Mouse (Mus musculus) hindbrain, embryonic 15.5 days (tissue): ENCODE data around the gene Tsc22d4. TPM values are rescaled to one million over a fixed set of nuclear protein-coding genes. Genes with fewer than 3 reads are reported as not detected.
"Not testable (repeated sequence)": the region's sequence is repeated elsewhere in the genome, so short reads cannot be mapped to it uniquely, and the experiment has no call there.

ENCODE experiments used
- ATAC-seq: fragments of 200-750 bp; cut with Nextera tagmentation; 2 replicates; pipeline ENCODE4 v1.8.0; 2017; ENCODE audit warnings: low read depth, moderate number of reproducible peaks, moderate TSS enrichment; ENCODE audit not compliant: low FRiP score
- H3K27ac ChIP-seq: fragments of 300-500 bp; sonication (generic); replicated peaks from 2 replicates; pipeline ENCODE4 v1.5.1; 2015; ENCODE audit warnings: mild to moderate bottlenecking, inconsistent platforms
- H3K27me3 ChIP-seq: fragments of 300-500 bp; sonication (generic); 2 replicates; pipeline ENCODE4 v1.6.1; 2015; ENCODE audit warnings: control low read depth, inconsistent platforms
- H3K36me3 ChIP-seq: fragments of 300-500 bp; sonication (generic); 2 replicates; pipeline ENCODE4 v1.6.1; 2015; ENCODE audit warnings: control low read depth, inconsistent platforms
- H3K4me1 ChIP-seq: fragments of 300-500 bp; sonication (generic); replicated peaks from 2 replicates; pipeline ENCODE4 v1.6.1; 2015; ENCODE audit warnings: control low read depth, inconsistent platforms
- H3K4me2 ChIP-seq: fragments of 300-500 bp; sonication (generic); 2 replicates; pipeline ENCODE4 v1.6.1; 2015; ENCODE audit warnings: moderate library complexity, mild to moderate bottlenecking, inconsistent platforms
- H3K4me3 ChIP-seq: fragments of 300-500 bp; sonication (generic); 2 replicates; pipeline ENCODE4 v1.5.1; 2015; ENCODE audit warnings: mild to moderate bottlenecking, inconsistent platforms
- H3K9ac ChIP-seq: fragments of 300-500 bp; sonication (generic); 2 replicates; pipeline ENCODE4 v1.6.1; 2015; ENCODE audit warnings: inconsistent platforms
- H3K9me3 ChIP-seq: fragments of 300-500 bp; sonication (generic); 2 replicates; pipeline ENCODE4 v1.6.1; 2016; ENCODE audit warnings: control low read depth, inconsistent platforms
- WGBS: fragments of 180-500 bp; shearing (Covaris S2); methylation state at CpG from one replicate; pipeline ENCODE4 v1.1.7; 2015; 5-methylcytosine and 5-hydroxymethylcytosine counted together
- polyA plus RNA-seq: library from polyadenylated mRNA; unstranded; fragments of >200 nt; fragmentation: Nextera tagmentation; extraction: Ambion mirVana; gene quantifications from 2 replicates; pipeline ENCODE4 v1.2.1, GENCODE M21; 2015

The Tsc22d4 gene
- polyA plus RNA-seq: 84.5 and 88.6 TPM in 2 replicates

DNA sequence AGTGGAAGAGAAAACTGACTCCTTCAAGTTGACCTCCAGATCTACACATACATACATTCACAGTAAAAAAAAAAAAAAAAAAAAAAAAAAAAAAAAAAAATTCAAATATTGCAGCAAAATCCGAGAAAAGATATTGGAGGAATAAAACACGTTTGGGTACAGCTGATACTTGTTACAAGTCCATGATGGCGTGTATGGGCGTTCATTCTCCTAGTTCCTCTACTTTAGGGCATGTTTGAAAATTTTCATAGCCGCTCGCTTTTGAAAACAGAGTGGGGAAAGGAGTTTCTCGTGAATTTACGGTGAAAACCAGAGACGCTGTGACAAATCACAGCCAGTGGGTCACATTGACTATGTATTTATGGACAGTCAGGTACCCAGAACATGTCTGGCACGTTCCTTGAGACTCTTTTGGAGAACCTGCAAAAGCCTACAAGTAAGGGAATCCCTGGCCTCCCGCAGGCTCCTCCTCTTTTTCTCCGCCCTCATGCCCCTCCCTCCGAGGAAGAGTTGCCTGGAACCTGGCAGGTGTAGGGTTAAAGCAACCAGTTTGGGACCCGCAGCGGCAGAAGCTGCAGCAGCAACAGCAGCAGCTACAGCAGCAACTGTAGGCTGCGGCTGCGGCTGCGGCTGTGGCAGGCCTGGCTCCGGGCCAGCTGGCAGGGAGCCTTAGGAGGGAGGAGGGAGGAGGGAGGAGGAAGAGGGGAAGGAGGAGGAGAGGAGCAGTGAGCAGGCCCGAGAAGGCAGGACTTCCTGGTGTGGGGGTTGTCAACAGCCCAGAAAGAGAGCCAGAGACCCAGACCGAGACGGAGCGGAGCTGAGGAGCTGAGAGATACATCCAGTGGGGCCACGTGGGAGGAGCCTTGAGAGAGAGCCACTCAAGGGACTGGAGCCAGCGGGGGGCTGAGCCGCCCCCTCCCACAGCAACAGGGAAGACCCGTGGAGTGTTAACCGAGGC, at the start of gene Tsc22d4:
Gene Tsc22d4 (plus strand): TSS at position 517 of the 958 bp plus-strand sequence.
- Histone ChIP-seq H3K4me3 (peak within 1 kb of the TSS; percentile 54), H3K27me3 (no peaks in the 10 kb centered on the region), H3K36me3 (no peaks in the 10 kb centered on the region), H3K4me2 (peak within 1 kb of the TSS; percentile 89), H3K9me3 (no peaks in the 10 kb centered on the region), H3K4me1 (peaks cover 46% of the 10 kb centered on the region), H3K27ac (peak within 1 kb of the TSS; percentile 85), H3K9ac (peak within 1 kb of the TSS; percentile 68)
- peak; percentile 86 for ATAC-seq
- WGBS: 4% methylated on average over 28 of the region's 28 CpGs

DNA sequence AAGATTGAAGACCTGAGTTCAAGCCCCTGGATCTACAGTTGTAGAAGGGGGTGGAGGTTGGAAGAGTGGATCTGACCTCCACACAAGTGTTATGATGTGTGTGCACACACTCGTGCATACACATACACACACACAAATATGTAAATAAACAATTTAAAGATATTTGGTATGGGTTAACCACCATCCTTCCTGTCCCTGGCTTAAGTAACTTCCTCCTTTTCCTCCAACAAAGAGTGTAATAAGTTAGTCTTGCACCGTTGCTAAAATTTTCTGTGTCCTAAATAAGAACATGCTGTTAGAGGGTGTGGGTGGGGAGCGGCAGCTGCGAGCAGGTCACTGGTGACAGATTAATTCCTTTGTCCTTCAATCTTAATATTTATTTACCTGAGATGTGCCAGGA, 49.6 kb upstream of the Tsc22d4 start:
- no peaks in the 10 kb centered on the region for H3K27me3 ChIP-seq
- no peaks in the 10 kb centered on the region for H3K4me1 ChIP-seq

DNA sequence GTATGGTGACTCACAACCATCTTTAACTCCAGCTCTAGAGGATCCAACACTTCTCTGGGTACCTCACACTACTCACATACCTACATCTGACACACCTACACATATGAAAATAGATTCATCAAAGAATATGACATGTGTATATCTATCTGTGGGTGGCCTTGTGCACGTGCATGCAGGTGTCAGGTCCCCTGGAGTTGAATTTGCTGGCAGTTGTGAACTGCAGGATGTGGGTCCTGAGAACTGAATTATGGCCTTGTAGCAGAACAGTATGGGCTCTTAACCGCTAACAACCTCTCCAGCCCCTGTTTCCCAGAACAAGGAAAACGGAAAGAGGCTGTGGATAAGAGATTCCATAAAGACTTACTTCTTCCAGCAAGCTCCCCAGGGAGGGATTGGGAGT, 46.5 kb upstream of the Tsc22d4 start:
- ATAC-seq: no peak
- Histone ChIP-seq H3K9me3 (no peaks in the 10 kb centered on the region), H3K27me3 (no peaks in the 10 kb centered on the region), H3K9ac (no peak overlapping the region), H3K4me1 (no peaks in the 10 kb centered on the region), H3K4me3 (no peak overlapping the region), H3K27ac (no peak overlapping the region), H3K4me2 (no peak overlapping the region), H3K36me3 (no peaks in the 10 kb centered on the region)
- WGBS: 71% methylated on average over 3 of the region's 3 CpGs

More for the DNA sequence above, 49.6 kb upstream of the Tsc22d4 start:
- Histone ChIP-seq H3K4me2 (no peak overlapping the region), H3K27ac (no peak overlapping the region), H3K4me3 (no peak overlapping the region), H3K9ac (no peak overlapping the region), H3K36me3 (no peaks in the 10 kb centered on the region), H3K9me3 (no peaks in the 10 kb centered on the region)
- ATAC-seq: no peak
- 89% methylated on average over 4 of the region's 4 CpGs for WGBS

DNA sequence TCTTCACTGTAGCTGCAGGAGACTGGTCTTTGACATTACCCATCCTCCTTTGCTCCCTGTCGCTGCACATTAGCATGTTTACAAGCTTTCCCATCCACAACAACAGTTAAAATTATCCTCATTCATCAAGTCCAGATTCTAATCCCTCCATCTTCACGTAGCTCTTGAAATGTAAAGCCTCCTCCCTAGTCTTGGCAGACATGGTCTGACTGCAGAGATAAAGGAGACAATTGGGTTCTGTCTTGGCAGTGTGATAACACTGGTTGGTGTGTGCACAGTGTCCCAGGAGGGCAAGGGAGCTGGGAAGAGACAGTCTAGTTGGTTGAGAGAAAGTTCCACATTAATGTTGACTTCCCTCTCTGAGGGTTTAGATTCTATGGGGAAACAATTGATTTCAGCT, 45.7 kb upstream of the Tsc22d4 start:
- H3K9me3 ChIP-seq: no peaks in the 10 kb centered on the region
- no peak overlapping the region for H3K9ac ChIP-seq
- H3K27ac ChIP-seq: no peak overlapping the region
- H3K27me3 ChIP-seq: no peaks in the 10 kb centered on the region
- no peak overlapping the region for H3K4me3 ChIP-seq
- H3K4me2 ChIP-seq: no peak overlapping the region
- H3K4me1 ChIP-seq: no peaks in the 10 kb centered on the region
- H3K36me3 ChIP-seq: no peaks in the 10 kb centered on the region
- 48% methylated on average over 2 of the region's 2 CpGs for WGBS
- ATAC-seq: no peak

DNA sequence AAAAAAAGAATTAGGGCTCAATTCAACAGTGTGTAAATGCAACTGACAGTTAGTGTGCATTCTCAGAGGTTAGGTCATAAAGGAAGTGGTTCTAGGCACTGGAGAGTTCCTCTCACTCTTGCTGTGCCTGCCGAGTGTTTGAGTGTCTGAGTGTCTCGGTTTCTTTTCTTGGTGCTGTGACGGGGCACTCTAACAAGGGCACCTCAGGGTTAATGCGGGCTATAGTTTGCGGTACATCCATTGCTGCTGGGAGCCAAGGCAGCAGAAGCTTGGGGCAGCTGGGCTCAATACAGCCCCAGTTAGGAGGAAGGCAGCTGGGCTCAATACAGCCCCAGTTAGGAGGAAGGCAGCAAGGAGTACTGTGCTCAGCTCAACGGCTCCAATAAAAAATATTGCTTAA, 40.3 kb upstream of the Tsc22d4 start:
- no peaks in the 10 kb centered on the region for H3K36me3 ChIP-seq
- WGBS: 53% methylated on average over 6 of the region's 6 CpGs
- H3K4me1 ChIP-seq: peaks cover 8% of the 10 kb centered on the region
- ATAC-seq: no peak
- no peak overlapping the region for H3K27ac ChIP-seq
- no peak overlapping the region for H3K4me3 ChIP-seq
- H3K9me3 ChIP-seq: no peaks in the 10 kb centered on the region
- no peak overlapping the region for H3K9ac ChIP-seq
- no peak overlapping the region for H3K4me2 ChIP-seq
- H3K27me3 ChIP-seq: no peaks in the 10 kb centered on the region

- H3K4me1 ChIP-seq: peaks cover 8% of the 10 kb centered on the region
- H3K27ac ChIP-seq: no peak overlapping the region
- H3K4me3 ChIP-seq: no peak overlapping the region
- no peaks in the 10 kb centered on the region for H3K36me3 ChIP-seq
- H3K9me3 ChIP-seq: no peaks in the 10 kb centered on the region
- H3K27me3 ChIP-seq: no peaks in the 10 kb centered on the region
- H3K9ac ChIP-seq: no peak overlapping the region
- 49% methylated on average over 12 of the region's 12 CpGs for WGBS
- no peak for ATAC-seq
- H3K4me2 ChIP-seq: peak overlapping the region; percentile 13; the same call in 1 of the 2 replicates
Measured at GRCm38 (mm10) chr5:137706913-137707633, 38.5 kb upstream of the Tsc22d4 start.

GRCm38 (mm10) chr5:137713454-137713853, 32.1 kb upstream of the Tsc22d4 start:
- Histone ChIP-seq H3K4me2 (no peak overlapping the region), H3K27me3 (no peaks in the 10 kb centered on the region), H3K36me3 (no peaks in the 10 kb centered on the region), H3K4me3 (no peak overlapping the region), H3K4me1 (no peaks in the 10 kb centered on the region), H3K27ac (no peak overlapping the region), H3K9ac (no peak overlapping the region), H3K9me3 (no peaks in the 10 kb centered on the region)
- 83% methylated on average over 5 of the region's 5 CpGs for WGBS
- ATAC-seq: no peak

- no peak overlapping the region for H3K9ac ChIP-seq
- no peak for ATAC-seq
- no peak overlapping the region for H3K27ac ChIP-seq
- no peaks in the 10 kb centered on the region for H3K9me3 ChIP-seq
- no peak overlapping the region for H3K4me2 ChIP-seq
- H3K4me3 ChIP-seq: no peak overlapping the region
- 82% methylated on average over 8 of the region's 8 CpGs for WGBS
- H3K36me3 ChIP-seq: no peaks in the 10 kb centered on the region
- peaks cover 2% of the 10 kb centered on the region; the same call in 1 of the 2 replicates for H3K4me1 ChIP-seq
- no peaks in the 10 kb centered on the region for H3K27me3 ChIP-seq
Measured at GRCm38 (mm10) chr5:137715685-137716084, 29.8 kb upstream of the Tsc22d4 start.

- Histone ChIP-seq H3K27ac (no peak overlapping the region), H3K9ac (no peak overlapping the region), H3K9me3 (no peaks in the 10 kb centered on the region), H3K4me3 (no peak overlapping the region), H3K36me3 (no peaks in the 10 kb centered on the region), H3K4me1 (peaks cover 3% of the 10 kb centered on the region; the same call in 1 of the 2 replicates), H3K27me3 (no peaks in the 10 kb centered on the region), H3K4me2 (no peak overlapping the region)
- no peak for ATAC-seq
- WGBS: 65% methylated on average over 8 of the region's 8 CpGs
Measured at GRCm38 (mm10) chr5:137718020-137718790, 27.3 kb upstream of the Tsc22d4 start.

- no peaks in the 10 kb centered on the region for H3K27me3 ChIP-seq
- no peak overlapping the region for H3K4me2 ChIP-seq
- H3K27ac ChIP-seq: no peak overlapping the region
- H3K4me3 ChIP-seq: no peak overlapping the region
- no peaks in the 10 kb centered on the region for H3K36me3 ChIP-seq
- H3K4me1 ChIP-seq: peaks cover 3% of the 10 kb centered on the region; the same call in 1 of the 2 replicates
- no peak for ATAC-seq
- H3K9ac ChIP-seq: no peak overlapping the region
- H3K9me3 ChIP-seq: no peaks in the 10 kb centered on the region
- 88% methylated on average over 6 of the region's 6 CpGs for WGBS
Measured at GRCm38 (mm10) chr5:137719088-137719487, 26.4 kb upstream of the Tsc22d4 start.

DNA sequence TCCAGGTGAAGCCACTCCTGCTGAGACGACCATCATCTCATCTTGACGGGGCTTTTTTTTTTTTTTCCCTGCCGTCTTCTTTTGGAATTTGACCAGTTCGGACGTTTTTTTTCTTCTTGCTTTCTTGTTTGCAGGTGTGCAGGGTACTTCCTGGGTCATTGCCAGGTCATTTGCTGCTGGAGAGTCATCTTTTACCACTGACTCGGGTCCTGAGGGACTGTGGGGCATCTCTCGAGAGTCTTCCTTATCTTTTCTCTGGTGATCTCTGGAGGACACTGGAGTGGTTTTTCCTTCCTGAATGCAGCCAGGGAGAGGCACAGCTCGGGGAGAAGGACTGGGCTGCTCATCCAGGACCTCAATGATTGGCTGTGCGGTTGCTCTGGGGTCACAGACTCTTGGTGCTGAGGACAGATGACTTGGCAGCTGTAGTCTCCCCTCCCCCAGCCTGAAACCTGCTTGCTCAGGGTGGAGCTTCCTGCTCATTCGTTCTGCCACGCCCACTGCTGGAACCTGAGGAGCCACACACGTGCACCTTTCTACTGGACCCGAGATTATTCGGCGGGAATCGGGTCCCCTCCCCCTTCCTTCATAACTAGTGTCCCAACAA, 24.9 kb upstream of the Tsc22d4 start:
- H3K27me3 ChIP-seq, H3K27ac ChIP-seq, H3K9me3 ChIP-seq, H3K9ac ChIP-seq, ATAC-seq, H3K4me1 ChIP-seq, H3K36me3 ChIP-seq, H3K4me3 ChIP-seq: not testable (repeated sequence)
- 24% methylated on average over 11 of the region's 16 CpGs for WGBS
- peak overlapping the region; percentile 40 for H3K4me2 ChIP-seq
